Mouse (Mus musculus): ENCODE measurements at regions not wholly inside any gene's neighbourhood (a gene's known extent, or its start where the extent isn't known, plus 50 kb on each side); places are given as distances from the start of the nearest gene placed in this dataset.
"Not testable (repeated sequence)": the region's sequence is repeated elsewhere in the genome, so short reads cannot be mapped to it uniquely, and the experiment has no call there.

DNA sequence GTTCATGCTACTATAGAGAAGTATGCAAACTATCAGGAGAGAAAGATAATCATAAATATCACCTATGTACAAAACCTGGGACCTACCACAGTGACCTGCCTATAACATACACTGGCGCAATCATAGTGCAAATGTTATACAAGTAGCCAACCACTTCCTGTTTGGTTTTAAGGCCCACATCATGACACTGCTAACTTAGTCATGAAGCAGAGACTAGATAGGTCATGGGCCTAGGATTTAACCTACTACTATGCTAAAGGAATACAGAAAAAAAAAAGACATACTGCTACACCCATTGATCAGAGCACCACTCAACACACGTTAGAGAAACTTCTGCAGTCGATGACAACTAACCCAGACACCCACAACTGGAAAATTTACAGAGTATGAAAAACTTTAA is 498.6 kb upstream of the Acvr2a start:
- DNase-seq (ENCODE audit: low read depth, low spot score) = no peak

DNA sequence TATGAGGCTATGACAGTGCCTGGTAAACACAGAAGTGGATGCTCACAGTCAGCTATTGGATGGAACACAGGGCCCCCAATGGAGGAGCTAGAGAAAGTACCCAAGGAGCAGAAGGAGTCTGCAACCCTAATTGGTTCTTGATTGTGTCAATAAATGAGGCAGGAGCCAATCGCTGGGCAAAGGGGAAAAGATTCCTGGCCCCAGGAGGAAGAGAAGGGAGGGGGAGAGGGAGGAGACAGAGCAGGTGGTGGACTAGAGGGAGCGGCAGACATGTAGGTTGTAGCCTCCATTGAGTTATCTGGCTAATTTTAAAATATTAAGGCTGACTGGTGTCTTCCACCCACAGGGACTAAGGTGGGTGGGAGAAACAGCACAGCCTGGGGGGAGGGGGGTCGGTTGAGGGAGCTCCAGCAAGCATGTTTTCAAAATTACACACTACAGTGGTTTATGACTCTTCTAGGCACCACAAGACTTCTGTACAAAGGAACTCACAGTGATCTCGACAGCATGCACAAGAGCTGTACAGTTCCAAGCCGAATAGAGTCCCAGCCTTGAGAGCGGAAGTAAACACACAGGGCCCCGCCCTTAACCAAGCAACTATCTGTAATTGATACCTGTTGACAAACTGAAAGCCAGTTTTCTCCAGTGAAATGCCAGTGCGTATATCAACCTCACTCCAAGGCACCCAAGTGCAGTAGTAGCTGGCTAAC is 497.6 kb upstream of the Acvr2a start:
- DNase-seq (ENCODE audit: low read depth, low spot score) = no peak

- DNase-seq (ENCODE audit: low read depth, low spot score) = no peak
Measured at GRCm38 (mm10) chr2:48317821-48318220, 496.1 kb upstream of the Acvr2a start.

DNA sequence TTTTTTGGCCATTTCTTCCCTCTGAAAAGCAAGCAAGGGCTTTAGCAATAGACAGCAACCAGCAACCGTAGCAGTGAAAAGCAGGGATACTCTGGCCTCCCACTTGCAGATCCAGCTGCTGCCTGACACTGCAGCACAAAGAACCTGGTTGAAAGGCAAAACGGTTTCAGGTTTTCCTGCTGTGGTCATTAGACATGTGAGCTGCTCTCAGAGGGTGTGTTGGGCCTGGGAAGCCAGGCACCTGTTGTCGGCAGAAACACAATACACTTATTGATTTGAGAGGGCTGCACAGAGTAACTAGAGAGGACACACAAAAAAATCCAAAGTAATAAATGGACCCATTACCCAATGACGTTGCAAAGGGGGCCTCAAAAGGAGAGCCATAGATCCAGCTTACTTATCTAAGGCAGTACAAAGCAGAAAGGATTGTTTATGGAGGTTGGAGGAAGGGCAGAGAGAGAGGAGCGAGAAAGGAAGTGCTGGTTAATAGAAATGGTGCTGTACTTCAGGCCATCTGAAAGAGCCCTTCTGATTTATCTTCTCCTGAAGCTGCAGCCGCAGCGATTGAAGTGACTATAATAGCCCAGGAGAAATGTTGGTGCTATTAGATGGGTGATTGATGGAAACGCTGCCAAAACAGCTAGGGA is 495.4 kb upstream of the Acvr2a start:
- peak; percentile 26 for DNase-seq (ENCODE audit: low read depth, low spot score)

DNA sequence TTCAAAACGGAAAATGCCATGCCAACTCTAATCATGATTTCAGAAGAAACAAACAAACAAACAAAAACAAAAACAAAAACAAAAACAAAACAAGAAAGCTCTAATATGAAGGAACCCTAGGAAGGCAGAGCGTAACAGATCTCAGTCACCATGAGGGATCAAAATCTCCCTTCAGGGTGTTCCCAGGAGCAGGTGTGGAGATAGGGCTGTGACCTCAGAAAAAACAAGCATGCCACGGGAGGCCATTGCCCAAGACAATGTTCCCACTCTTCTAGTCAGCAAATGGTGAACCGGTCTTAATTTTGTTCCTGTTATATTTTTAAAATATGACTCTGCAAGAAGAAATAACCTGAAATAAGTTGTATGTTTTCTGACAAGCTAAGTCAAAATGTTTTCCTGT is 492.4 kb upstream of the Acvr2a start:
- DNase-seq (ENCODE audit: low read depth, low spot score) = no peak

DNA sequence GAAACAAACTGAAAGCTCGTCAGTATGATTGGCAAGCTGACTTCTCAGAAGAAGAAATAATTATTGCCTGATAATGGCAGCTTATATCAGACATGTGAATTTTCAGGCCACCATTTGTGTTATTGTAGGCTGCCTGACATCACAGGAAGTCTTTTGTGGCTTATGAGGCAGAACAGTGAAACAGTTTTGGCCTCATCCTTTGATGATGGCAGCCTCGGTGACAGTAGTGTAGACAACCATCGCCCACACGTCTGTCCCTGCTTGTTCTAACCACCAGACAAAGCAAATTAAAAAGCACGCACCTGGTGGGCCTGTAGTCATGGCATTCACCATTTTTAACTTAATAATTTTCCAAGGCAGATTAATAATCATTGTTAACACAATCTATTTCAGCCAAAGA is 491.6 kb upstream of the Acvr2a start:
- DNase-seq (ENCODE audit: low read depth, low spot score) = no peak

DNA sequence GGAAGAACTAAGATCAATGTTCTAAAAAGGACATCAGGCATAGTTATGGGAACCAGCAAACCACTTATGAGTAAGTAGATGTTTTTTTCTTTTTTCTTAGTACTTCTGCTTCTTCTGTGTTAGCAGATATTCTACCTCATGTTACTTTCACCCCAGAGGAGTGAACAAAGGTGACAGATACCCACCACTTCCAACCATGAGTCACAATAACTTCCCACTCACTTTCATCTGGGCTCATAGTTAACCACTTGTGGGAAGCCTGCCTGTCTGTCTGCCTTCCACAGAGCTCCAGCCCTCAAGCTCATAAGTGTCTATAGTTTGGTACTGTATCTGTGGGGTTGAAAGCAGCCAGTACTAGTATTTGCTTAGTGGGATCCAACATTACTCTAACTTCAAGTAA is 485.7 kb upstream of the Acvr2a start:
- no peak for DNase-seq (ENCODE audit: low read depth, low spot score)

DNA sequence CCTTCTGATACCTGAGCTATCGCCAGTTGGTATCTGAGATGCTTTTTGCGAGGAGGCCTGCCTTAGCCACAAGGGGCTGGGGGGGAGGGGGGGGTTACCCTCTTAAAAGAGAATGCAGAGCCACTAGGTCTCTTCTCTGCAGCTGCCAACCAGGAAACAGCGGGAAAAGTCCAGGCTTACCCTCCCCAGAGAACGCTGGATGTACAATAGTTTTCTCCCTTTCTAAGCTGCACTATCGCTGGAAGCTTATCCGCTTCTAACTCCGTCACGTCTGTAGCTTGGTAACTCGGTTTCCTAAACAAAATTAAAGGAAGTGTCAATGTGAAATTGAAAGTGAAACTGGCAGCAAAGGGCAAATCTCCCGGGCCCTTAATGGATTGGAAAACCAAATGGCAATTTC is 481.1 kb upstream of the Acvr2a start:
- DNase-seq (ENCODE audit: low read depth, low spot score) = no peak

GRCm38 (mm10) chr2:48348021-48348420 is 465.9 kb upstream of the Acvr2a start:
- DNase-seq (ENCODE audit: low read depth, low spot score) = no peak

DNA sequence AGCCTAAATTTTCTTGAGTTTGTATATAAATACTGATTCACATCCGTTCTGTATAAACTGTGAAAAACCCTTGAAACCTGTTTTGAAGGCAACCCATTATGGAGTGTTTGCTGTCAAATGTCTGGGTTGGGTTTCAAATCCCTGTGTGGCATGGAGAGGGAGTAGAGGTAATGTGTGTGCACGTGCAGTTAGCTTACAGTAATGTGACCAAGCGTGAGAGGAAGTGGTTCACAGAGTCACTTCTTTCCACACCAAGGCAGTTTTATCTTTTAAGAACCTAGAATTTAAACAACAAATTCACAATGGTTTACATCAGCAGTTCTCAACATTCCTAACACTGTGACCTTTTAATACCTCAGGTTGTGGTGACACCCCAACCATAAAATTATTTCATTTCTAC is 464.1 kb upstream of the Acvr2a start:
- no peak for DNase-seq (ENCODE audit: low read depth, low spot score)

DNA sequence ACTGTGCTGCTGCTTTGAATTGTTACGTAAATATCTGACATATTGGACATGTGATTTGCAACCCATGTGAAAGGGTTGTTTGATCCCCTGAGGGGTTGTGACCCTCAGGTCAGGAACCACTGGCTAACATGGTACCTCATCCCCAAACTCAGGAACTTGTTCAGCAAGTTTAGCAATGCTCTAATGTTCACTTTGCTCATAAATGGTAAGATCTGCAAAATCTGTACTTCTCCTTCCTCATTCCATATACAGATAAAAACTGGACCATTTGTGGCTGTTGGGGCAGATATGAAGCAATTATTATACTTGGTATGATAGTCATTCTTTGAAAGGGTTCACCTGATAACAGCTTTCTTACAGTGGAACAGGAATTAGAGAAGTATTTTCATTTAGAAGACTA is 463.7 kb upstream of the Acvr2a start:
- DNase-seq (ENCODE audit: low read depth, low spot score) = no peak

- DNase-seq (ENCODE audit: low read depth, low spot score) = not testable (repeated sequence)
Measured at GRCm38 (mm10) chr2:48371572-48371971, 442.3 kb upstream of the Acvr2a start.

GRCm38 (mm10) chr2:48373086-48373485 is 440.8 kb upstream of the Acvr2a start:
- DNase-seq (ENCODE audit: low read depth, low spot score) = no peak

DNA sequence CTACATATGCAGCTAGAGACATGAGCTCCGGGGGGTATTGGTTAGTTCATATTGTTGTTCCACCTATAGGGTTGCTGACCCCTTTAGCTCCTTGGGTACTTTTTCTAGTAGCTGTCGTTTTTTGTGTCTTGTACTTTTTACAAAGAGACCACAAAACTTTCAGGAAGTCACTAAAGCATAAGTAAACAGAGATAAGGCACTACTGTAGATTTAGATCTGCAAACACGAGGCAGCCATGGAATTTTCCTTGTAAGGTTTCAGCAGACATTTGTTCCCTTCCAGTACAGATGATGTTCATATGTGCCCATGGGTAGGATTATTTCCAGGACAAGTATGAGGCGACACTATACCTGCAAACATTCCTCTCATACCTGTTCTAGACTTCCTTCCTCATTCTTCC is 439.6 kb upstream of the Acvr2a start:
- DNase-seq (ENCODE audit: low read depth, low spot score) = no peak

DNA sequence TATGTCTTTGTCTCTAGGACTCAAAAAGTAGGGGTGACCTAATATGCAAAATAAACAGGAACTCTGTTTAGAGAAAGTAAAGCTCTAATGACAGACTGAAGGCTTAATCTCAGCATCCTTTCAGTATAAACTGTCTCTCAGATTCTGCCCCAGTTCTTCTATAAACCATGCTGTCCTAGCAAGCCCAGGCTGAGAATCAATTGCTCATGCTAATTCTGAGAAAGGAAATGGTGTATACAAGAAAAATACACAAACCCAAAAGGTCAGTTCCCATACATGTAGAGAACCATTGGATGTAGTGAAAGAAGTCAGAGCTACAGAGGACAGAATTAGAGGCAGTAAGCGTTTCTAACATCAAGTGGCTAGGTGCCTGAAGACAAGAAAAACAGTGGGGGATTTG is 435.7 kb upstream of the Acvr2a start:
- DNase-seq (ENCODE audit: low read depth, low spot score) = no peak

DNA sequence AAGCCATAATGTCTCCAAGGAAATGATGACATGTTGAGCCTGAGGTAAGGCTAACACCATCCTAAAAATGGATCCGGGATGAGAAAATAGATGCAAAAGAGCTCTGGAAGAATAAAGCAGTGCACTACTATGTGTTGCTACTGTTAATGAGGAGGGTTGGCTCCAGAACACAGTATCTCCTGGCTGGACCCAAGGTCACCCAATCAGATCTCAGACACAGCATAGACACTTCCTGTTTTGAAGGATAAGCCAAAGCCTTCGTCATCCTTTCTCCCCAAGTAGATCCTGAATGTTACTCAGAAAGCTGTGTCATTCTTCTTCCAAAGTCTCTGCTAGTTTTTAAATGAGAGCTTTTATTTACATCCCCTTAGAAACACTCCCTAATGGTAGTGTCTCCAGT is 435.2 kb upstream of the Acvr2a start:
- no peak for DNase-seq (ENCODE audit: low read depth, low spot score)

GRCm38 (mm10) chr2:48380140-48380539 is 433.8 kb upstream of the Acvr2a start:
- no peak for DNase-seq (ENCODE audit: low read depth, low spot score)

GRCm38 (mm10) chr2:48380786-48381185 is 433.1 kb upstream of the Acvr2a start:
- DNase-seq (ENCODE audit: low read depth, low spot score) = no peak

DNA sequence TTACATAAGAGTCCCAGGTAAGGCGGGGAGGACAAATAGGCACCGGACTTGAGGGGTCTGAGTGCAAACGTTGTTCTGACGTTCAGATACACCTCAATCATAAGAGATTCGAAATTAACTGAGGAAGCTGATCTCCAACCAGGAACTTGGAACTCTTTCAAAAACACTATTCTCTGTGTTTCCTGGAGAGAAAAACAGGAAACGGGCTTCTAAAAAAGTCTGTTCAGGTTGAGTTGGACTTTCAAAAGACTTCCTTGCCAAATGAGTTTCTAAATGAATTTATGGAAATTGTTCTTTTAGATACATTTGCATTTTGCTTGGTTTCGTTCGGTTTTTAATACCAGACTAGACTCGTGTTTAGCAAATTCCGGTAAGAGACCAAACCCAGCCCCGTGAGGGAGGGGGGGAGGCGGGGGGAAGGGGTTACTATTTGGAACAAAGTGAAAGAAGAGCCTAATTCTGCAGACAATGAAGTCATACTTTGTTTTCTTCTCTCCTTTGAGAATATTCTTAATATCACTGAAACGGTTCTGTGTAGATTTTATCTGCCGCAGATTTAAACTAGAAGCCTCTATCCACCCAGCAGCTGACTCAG is 432.3 kb upstream of the Acvr2a start:
- no peak for DNase-seq (ENCODE audit: low read depth, low spot score)

DNA sequence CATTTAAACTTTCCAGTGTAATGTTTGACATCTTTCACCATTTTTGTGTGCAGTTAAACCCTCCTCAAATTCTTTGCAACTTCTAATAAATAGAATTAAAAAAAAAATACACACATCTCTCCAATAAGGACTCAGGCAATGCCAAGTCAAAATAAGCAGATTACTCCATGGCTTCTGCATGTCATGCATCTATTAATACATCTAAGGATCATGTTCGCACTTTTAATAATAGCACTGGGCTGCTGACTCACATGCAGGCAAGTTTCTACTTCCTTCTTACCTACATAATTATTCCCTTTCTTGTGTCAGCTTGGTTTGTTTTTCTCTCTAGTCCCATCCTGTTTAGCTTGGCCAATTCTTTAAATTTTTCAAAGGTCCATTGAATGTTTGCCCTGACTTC is 415.4 kb upstream of the Acvr2a start:
- DNase-seq (ENCODE audit: low read depth, low spot score) = no peak

- DNase-seq (ENCODE audit: low read depth, low spot score) = no peak
Measured at GRCm38 (mm10) chr2:48399191-48399590, 414.7 kb upstream of the Acvr2a start.

DNA sequence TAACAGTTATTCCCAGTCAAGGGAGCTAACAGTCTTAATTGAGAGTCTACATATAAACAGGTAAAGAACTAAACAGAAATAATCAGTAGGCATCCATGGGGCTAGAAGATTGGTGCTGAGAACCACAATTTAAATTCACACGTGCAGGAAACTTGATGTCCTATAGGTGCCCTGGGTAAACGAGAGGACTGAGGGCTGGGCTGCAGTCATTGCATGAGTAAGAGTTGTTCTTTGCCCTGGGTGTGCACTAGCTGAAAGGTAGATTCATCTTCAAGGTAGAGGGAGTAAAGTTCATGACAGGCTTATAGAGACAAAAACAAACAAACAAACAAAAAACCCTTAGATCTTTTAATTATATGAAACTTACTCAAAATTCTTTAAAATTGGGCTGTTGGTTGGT is 411.1 kb upstream of the Acvr2a start:
- DNase-seq (ENCODE audit: low read depth, low spot score) = no peak

GRCm38 (mm10) chr2:48404460-48404859 is 409.4 kb upstream of the Acvr2a start:
- no peak for DNase-seq (ENCODE audit: low read depth, low spot score)
